In the genomic region with DNA sequence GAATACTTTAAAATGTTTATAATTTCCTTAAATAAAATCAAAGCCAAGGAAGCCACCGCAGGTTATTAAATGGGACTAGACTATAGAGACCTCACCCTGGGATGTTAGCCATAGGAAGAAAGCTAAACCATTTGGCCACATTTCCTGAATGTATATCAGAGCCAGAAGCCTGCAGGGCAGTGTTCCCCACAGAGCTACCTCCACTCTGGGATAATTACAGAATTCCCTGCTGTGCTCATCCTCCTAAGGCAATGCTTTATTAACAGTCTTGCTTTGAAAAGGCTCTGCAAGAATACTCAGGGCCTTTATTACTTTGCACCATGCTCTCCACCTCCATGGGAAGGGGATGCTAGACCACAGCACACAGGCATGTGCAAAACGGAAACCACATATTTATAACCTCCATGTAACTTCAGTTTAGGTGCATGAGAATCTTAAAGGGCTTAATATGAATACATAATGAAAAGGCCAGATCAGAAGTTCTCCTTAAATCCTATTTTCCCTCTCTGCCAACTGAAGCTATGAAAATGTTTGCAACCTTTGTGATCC, we compare ENCODE assay signal across 15 mouse cellular contexts.
DNase-seq lines count a peak whose midpoint lies in the region; ATAC-seq lines count a peak whose summit lies in the region.
"Had no signal": no experiment of that assay in that cellular context is flagged by ENCODE, and none has a peak within 500 bp of the region (broad histone marks: within the 10 kb centered on the region; RNA-seq: fewer than 3 reads in every experiment).

No protein-coding gene starts in this region.

- H3K4me2 ChIP-seq in forebrain, embryonic 13.5 days = no peak overlapping the region
- no peak overlapping the region for H3K4me2 ChIP-seq in forebrain, embryonic 12.5 days
- no peak overlapping the region for H3K4me2 ChIP-seq in neural tube, embryonic 12.5 days (replicated peaks)
- no peak overlapping the region for H3K4me2 ChIP-seq in neural tube, embryonic 15.5 days
- H3K4me2 ChIP-seq: limb, embryonic 13.5 days; liver, embryonic 15.5 days; midbrain, embryonic 12.5 days had no signal

- H3K4me1 ChIP-seq in forebrain, embryonic 13.5 days = no peaks in the 10 kb centered on the region
- no peaks in the 10 kb centered on the region; the same call in 1 of the 2 replicates for H3K4me1 ChIP-seq in forebrain, embryonic 12.5 days
- H3K4me1 ChIP-seq in neural tube, embryonic 12.5 days = no peaks in the 10 kb centered on the region
- no peaks in the 10 kb centered on the region for H3K4me1 ChIP-seq in neural tube, embryonic 15.5 days
- H3K4me1 ChIP-seq: liver, embryonic 15.5 days; midbrain, embryonic 12.5 days had no signal

- H3K27ac ChIP-seq in forebrain, embryonic 13.5 days = no peak overlapping the region
- H3K27ac ChIP-seq in forebrain, embryonic 12.5 days = no peak overlapping the region
- no peak overlapping the region for H3K27ac ChIP-seq in neural tube, embryonic 12.5 days
- no peak overlapping the region for H3K27ac ChIP-seq in neural tube, embryonic 15.5 days (replicated peaks)
- H3K27ac ChIP-seq: limb, embryonic 13.5 days; liver, embryonic 15.5 days; midbrain, embryonic 12.5 days had no signal

- H3K9me3 ChIP-seq in forebrain, embryonic 13.5 days (replicated peaks) = no peaks in the 10 kb centered on the region
- H3K9me3 ChIP-seq in forebrain, embryonic 12.5 days = no peaks in the 10 kb centered on the region
- no peaks in the 10 kb centered on the region for H3K9me3 ChIP-seq in neural tube, embryonic 12.5 days
- H3K9me3 ChIP-seq in neural tube, embryonic 15.5 days (replicated peaks) = no peaks in the 10 kb centered on the region
- H3K9me3 ChIP-seq: limb, embryonic 13.5 days; liver, embryonic 15.5 days; midbrain, embryonic 12.5 days had no signal

- no peak overlapping the region for H3K4me3 ChIP-seq in forebrain, embryonic 13.5 days
- no peak overlapping the region for H3K4me3 ChIP-seq in forebrain, embryonic 12.5 days (replicated peaks)
- no peak overlapping the region for H3K4me3 ChIP-seq in neural tube, embryonic 12.5 days
- no peak overlapping the region for H3K4me3 ChIP-seq in neural tube, embryonic 15.5 days (replicated peaks)
- H3K4me3 ChIP-seq: limb, embryonic 13.5 days; liver, embryonic 15.5 days; midbrain, embryonic 12.5 days had no signal

- no peaks in the 10 kb centered on the region for H3K36me3 ChIP-seq in forebrain, embryonic 13.5 days (ENCODE audit: poor library complexity, severe bottlenecking)
- H3K36me3 ChIP-seq in forebrain, embryonic 12.5 days (replicated peaks) = no peaks in the 10 kb centered on the region
- H3K36me3 ChIP-seq in neural tube, embryonic 12.5 days = no peaks in the 10 kb centered on the region
- no peaks in the 10 kb centered on the region for H3K36me3 ChIP-seq in neural tube, embryonic 15.5 days
- H3K36me3 ChIP-seq: limb, embryonic 13.5 days; liver, embryonic 15.5 days; midbrain, embryonic 12.5 days had no signal

- ATAC-seq in forebrain, embryonic 13.5 days = 0 out of 2 replicates have a peak, but pooled peaks have one; percentile 21
- no peak for ATAC-seq in forebrain, embryonic 12.5 days (ENCODE audit: low FRiP score)
- ATAC-seq in neural tube, embryonic 12.5 days (ENCODE audit: low FRiP score, low read depth) = 0 out of 2 replicates have a peak, but pooled peaks have one; percentile 33
- ATAC-seq in neural tube, embryonic 15.5 days (ENCODE audit: low FRiP score) = no peak
- ATAC-seq in CD4-positive, CD25-positive, alpha-beta regulatory T cell, adult 4 months = no peak
- ATAC-seq: intestine, embryonic 16.5 days had no signal

- 29% methylated on average over 2 of the region's 2 CpGs for WGBS in forebrain, embryonic 13.5 days
- 27% methylated on average over 2 of the region's 2 CpGs for WGBS in forebrain, embryonic 12.5 days
- WGBS in neural tube, embryonic 12.5 days = 44% methylated on average over 2 of the region's 2 CpGs
- WGBS in neural tube, embryonic 15.5 days = 37% methylated on average over 2 of the region's 2 CpGs

- peak; percentile 39 to 57 for DNase-seq in cerebellum, postnatal 10 days
- DNase-seq in B cell, adult 2 months = no peak
- DNase-seq in adrenal gland, postnatal 14 days = no peak
- DNase-seq: adrenal gland, adult 2 months; gastrocnemius, postnatal 25 days; heart, postnatal 36 days had no signal

- no peaks in the 10 kb centered on the region for H3K27me3 ChIP-seq in forebrain, embryonic 13.5 days
- no peaks in the 10 kb centered on the region for H3K27me3 ChIP-seq in forebrain, embryonic 12.5 days
- no peaks in the 10 kb centered on the region for H3K27me3 ChIP-seq in neural tube, embryonic 12.5 days (replicated peaks)
- H3K27me3 ChIP-seq in neural tube, embryonic 15.5 days (replicated peaks) = no peaks in the 10 kb centered on the region
- H3K27me3 ChIP-seq: limb, embryonic 13.5 days; liver, embryonic 15.5 days; midbrain, embryonic 12.5 days had no signal

- H3K9ac ChIP-seq in forebrain, embryonic 13.5 days = no peak overlapping the region
- H3K9ac ChIP-seq in forebrain, embryonic 12.5 days = no peak overlapping the region
- H3K9ac ChIP-seq in neural tube, embryonic 12.5 days = no peak overlapping the region
- no peak overlapping the region for H3K9ac ChIP-seq in neural tube, embryonic 15.5 days (replicated peaks)
- H3K9ac ChIP-seq: limb, embryonic 13.5 days; liver, embryonic 15.5 days; midbrain, embryonic 12.5 days had no signal

Comparison
In these comparisons a context has a peak if more than half of its experiments do, and no peak if none do; other contexts are left out.
1. ATAC-seq: peak in forebrain, embryonic 13.5 days (single experiment) and neural tube, embryonic 12.5 days (single experiment); none in forebrain, embryonic 12.5 days (single experiment), neural tube, embryonic 15.5 days (single experiment) and CD4-positive, CD25-positive, alpha-beta regulatory T cell, adult 4 months (single experiment).
2. DNase-seq: peak in cerebellum, postnatal 10 days (2 of 2); none in B cell, adult 2 months (0 of 2) and adrenal gland, postnatal 14 days (single experiment).